ENCODE assay signal across 8 mouse cellular contexts in genomic region chr2:35199541-35199940, GRCm38 (mm10). TPM values are rescaled to one million over a fixed set of nuclear protein-coding genes. Genes with fewer than 3 reads are reported as not detected.
A peak's percentile ranks its signal among the peaks of the same experiment; 100 is the strongest.
DNase-seq lines count a peak whose midpoint lies in the region; ATAC-seq and TF ChIP-seq lines count a peak whose summit lies in the region.

No protein-coding gene starts in this region.

- H3K27ac ChIP-seq in left cerebral cortex, adult 2 months, result peak overlapping the region; percentile 99
- H3K27ac ChIP-seq in embryonic facial prominence, embryonic 10.5 days (replicated peaks), result peak overlapping the region; percentile 98
- peak overlapping the region; percentile 92; the same call in 1 of the 2 replicates for H3K27ac ChIP-seq in intestine, embryonic 16.5 days (ENCODE audit: low read length)
- H3K27ac ChIP-seq in neural tube, embryonic 14.5 days (ENCODE audit: low read depth, low read length), result no peak overlapping the region

- H3K9me3 ChIP-seq in embryonic facial prominence, embryonic 10.5 days, result no peaks in the 10 kb centered on the region
- no peaks in the 10 kb centered on the region for H3K9me3 ChIP-seq in intestine, embryonic 16.5 days (ENCODE audit: control insufficient read depth, low read length)
- H3K9me3 ChIP-seq in neural tube, embryonic 14.5 days (ENCODE audit: control insufficient read depth, low read length), result no peaks in the 10 kb centered on the region

- peaks cover 19% of the 10 kb centered on the region for H3K4me1 ChIP-seq in embryonic facial prominence, embryonic 10.5 days
- H3K4me1 ChIP-seq in intestine, embryonic 16.5 days (ENCODE audit: control insufficient read depth, insufficient read depth, low read length), result peaks cover 10% of the 10 kb centered on the region
- peaks cover 12% of the 10 kb centered on the region; the same call in 1 of the 2 replicates for H3K4me1 ChIP-seq in neural tube, embryonic 14.5 days (ENCODE audit: control insufficient read depth, insufficient read depth, low read length)

- TF ChIP-seq CTCF in left cerebral cortex, adult 2 months (IDR thresholded peaks at IDR 0.05), result no peak

- no peak for ATAC-seq in intestine, embryonic 16.5 days
- ATAC-seq in neural tube, embryonic 14.5 days (ENCODE audit: low read depth), result no peak
- no peak for ATAC-seq in activated CD4-positive, CD25-positive, alpha-beta regulatory T cell, adult 4 months

- intact Hi-C loops in left cerebral cortex, adult 2 months (cut with DNase I), result no loop called here
- intact Hi-C loops in left cerebral cortex, postnatal 10 days (cut with DNase I), result no loop called here

- no peaks in the 10 kb centered on the region for H3K27me3 ChIP-seq in embryonic facial prominence, embryonic 10.5 days (replicated peaks; ENCODE audit: low read depth, poor library complexity, severe bottlenecking)
- no peaks in the 10 kb centered on the region for H3K27me3 ChIP-seq in intestine, embryonic 16.5 days (replicated peaks; ENCODE audit: control insufficient read depth, insufficient read depth, low read length)
- H3K27me3 ChIP-seq in neural tube, embryonic 14.5 days (ENCODE audit: control insufficient read depth, insufficient read depth, low read length), result no peaks in the 10 kb centered on the region

- H3K36me3 ChIP-seq in embryonic facial prominence, embryonic 10.5 days (replicated peaks), result peaks cover 23% of the 10 kb centered on the region
- H3K36me3 ChIP-seq in intestine, embryonic 16.5 days (ENCODE audit: control insufficient read depth, insufficient read depth, low read length), result no peaks in the 10 kb centered on the region
- H3K36me3 ChIP-seq in neural tube, embryonic 14.5 days (ENCODE audit: control insufficient read depth, insufficient read depth, low read length), result no peaks in the 10 kb centered on the region

- H3K9ac ChIP-seq in intestine, embryonic 16.5 days (ENCODE audit: low read depth, low read length), result peak overlapping the region; percentile 99
- H3K9ac ChIP-seq in neural tube, embryonic 14.5 days (replicated peaks; ENCODE audit: low read depth, low read length), result peak overlapping the region; percentile 99

- H3K4me3 ChIP-seq in left cerebral cortex, adult 2 months, result peak overlapping the region; percentile 92
- H3K4me3 ChIP-seq in embryonic facial prominence, embryonic 10.5 days, result peak overlapping the region; percentile 100
- H3K4me3 ChIP-seq in intestine, embryonic 16.5 days (ENCODE audit: low read length), result peak overlapping the region; percentile 100
- H3K4me3 ChIP-seq in neural tube, embryonic 14.5 days (ENCODE audit: low read depth, low read length), result peak overlapping the region; percentile 99

- WGBS in embryonic facial prominence, embryonic 10.5 days, result 24% methylated on average over 5 of the region's 5 CpGs
- WGBS in intestine, embryonic 16.5 days, result 2% methylated on average over 5 of the region's 5 CpGs
- WGBS in neural tube, embryonic 14.5 days, result 15% methylated on average over 5 of the region's 5 CpGs

- H3K4me2 ChIP-seq in intestine, embryonic 16.5 days (ENCODE audit: low read depth, low read length), result peak overlapping the region; percentile 87
- peak overlapping the region; percentile 84 for H3K4me2 ChIP-seq in neural tube, embryonic 14.5 days (ENCODE audit: low read depth, low read length)

- no peak for DNase-seq in left cerebral cortex, adult 2 months (ENCODE audit: extremely low spot score in 1 of 2, low spot score in 2 of 2)
- no peak for DNase-seq in left cerebral cortex, postnatal 10 days (ENCODE audit: extremely low spot score in 1 of 2, low spot score in 2 of 2)
- DNase-seq in embryonic facial prominence, embryonic 10.5 days (ENCODE audit: low spot score), result no peak
- no peak for DNase-seq in layer of hippocampus, adult 8-10 months (ENCODE audit: low spot score in 2 of 2)
- no peak for DNase-seq in thymus, postnatal 10 days (ENCODE audit: low spot score in 2 of 2)

RNA-seq across cellular contexts. Expression of gene Rab14, which starts 1.4 kb away (rescaled TPM):
- 100 to 1,000 TPM; 219 to 229 TPM for total RNA-seq in left cerebral cortex, adult 2 months (2021)
- total RNA-seq in left cerebral cortex, postnatal 10 days (2021), result 100 to 1,000 TPM; 218 to 225 TPM
- polyA plus RNA-seq in embryonic facial prominence, embryonic 10.5 days (2016; fragmentation: Nextera tagmentation; extraction: Ambion mirVana), result 239 and 259 TPM in 2 replicates
- 343 and 359 TPM in 2 replicates for polyA plus RNA-seq in intestine, embryonic 16.5 days (2015; fragmentation: Nextera tagmentation; extraction: Ambion mirVana)
- polyA plus RNA-seq in neural tube, embryonic 14.5 days (2014; fragmentation: Nextera tagmentation; extraction: Ambion mirVana), result 426 and 429 TPM in 2 replicates
- 100 to 1,000 TPM in 1 of 2 experiments, 10 to 100 TPM in 1; 90.7 to 129 TPM for polyA plus RNA-seq in activated CD4-positive, CD25-positive, alpha-beta regulatory T cell, adult 4 months (2017; shearing (Covaris generic))
- 100 to 1,000 TPM; 215 to 240 (median 217) TPM for total RNA-seq in layer of hippocampus, adult 8-10 months (2022)

RNA-seq across cellular contexts. Expression of gene Gsn, which starts 56.6 kb away (rescaled TPM):
- 10 to 100 TPM; 37.6 to 38.2 TPM for total RNA-seq in left cerebral cortex, adult 2 months (2021)
- total RNA-seq in left cerebral cortex, postnatal 10 days (2021), result 10 to 100 TPM; 28.3 to 36.7 TPM
- 13.6 and 18.9 TPM in 2 replicates for polyA plus RNA-seq in embryonic facial prominence, embryonic 10.5 days (2016; fragmentation: Nextera tagmentation; extraction: Ambion mirVana)
- polyA plus RNA-seq in intestine, embryonic 16.5 days (2015; fragmentation: Nextera tagmentation; extraction: Ambion mirVana), result 177 TPM in 2 replicates
- 19.3 and 38.1 TPM in 2 replicates for polyA plus RNA-seq in neural tube, embryonic 14.5 days (2014; fragmentation: Nextera tagmentation; extraction: Ambion mirVana)
- 10 to 100 TPM; 27.2 to 28.3 TPM for polyA plus RNA-seq in activated CD4-positive, CD25-positive, alpha-beta regulatory T cell, adult 4 months (2017; shearing (Covaris generic))
- total RNA-seq in layer of hippocampus, adult 8-10 months (2022), result 10 to 100 TPM; 41.3 to 77.4 (median 60.0) TPM
